Mouse (Mus musculus) hindbrain, embryonic 14.5 days (tissue): ENCODE measurements around the gene Cntnap2. TPM values are rescaled to one million over a fixed set of nuclear protein-coding genes. Genes with fewer than 3 reads are reported as not detected.

Experiments used
- ATAC-seq: fragments of 200-750 bp; cut with Nextera tagmentation; 2 replicates; pipeline ENCODE4 v1.8.0; 2017; ENCODE audit warnings: moderate number of reproducible peaks, mild to moderate bottlenecking, moderate TSS enrichment, moderate library complexity; ENCODE audit not compliant: low FRiP score
- DNase-seq: peaks from one replicate; pipeline ENCODE4 v3.0.0-alpha.2; 2015; ENCODE audit warnings: low spot score
- H3K27ac ChIP-seq: fragments of 300-500 bp; sonication (generic); 2 replicates; pipeline ENCODE4 v1.5.1; 2014; ENCODE audit warnings: mild to moderate bottlenecking, moderate library complexity
- H3K27me3 ChIP-seq: fragments of 300-500 bp; sonication (generic); 2 replicates; pipeline ENCODE4 v1.6.1; 2014; ENCODE audit warnings: mild to moderate bottlenecking, low read length, mixed read lengths; ENCODE audit not compliant: control insufficient read depth, insufficient read depth
- H3K36me3 ChIP-seq: fragments of 300-500 bp; sonication (generic); replicated peaks from 2 replicates; pipeline ENCODE4 v1.6.1; 2014; ENCODE audit not compliant: control insufficient read depth, insufficient read depth
- H3K4me1 ChIP-seq: fragments of 300-500 bp; sonication (generic); replicated peaks from 2 replicates; pipeline ENCODE4 v1.6.1; 2014; ENCODE audit warnings: antibody characterized with exemption, low read length, mixed read lengths; ENCODE audit not compliant: control insufficient read depth, insufficient read depth
- H3K4me2 ChIP-seq: fragments of 300-500 bp; sonication (generic); replicated peaks from 2 replicates; pipeline ENCODE4 v1.6.1; 2014; ENCODE audit warnings: mild to moderate bottlenecking, moderate library complexity
- H3K4me3 ChIP-seq: fragments of 300-500 bp; sonication (generic); replicated peaks from 2 replicates; pipeline ENCODE4 v1.5.1; 2014; ENCODE audit warnings: mild to moderate bottlenecking, low read length
- H3K9ac ChIP-seq: fragments of 300-500 bp; sonication (generic); 2 replicates; pipeline ENCODE4 v1.6.1; 2014
- H3K9me3 ChIP-seq: fragments of 300-500 bp; sonication (generic); 2 replicates; pipeline ENCODE4 v1.6.1; 2016; ENCODE audit warnings: low read length; ENCODE audit not compliant: control insufficient read depth
- WGBS: fragments of 180-500 bp; shearing (Covaris S2); extraction: QIAGEN DNeasy Blood & Tissue Kit; methylation state at CpG from one replicate; pipeline ENCODE4 v1.1.7; 2014; 5-methylcytosine and 5-hydroxymethylcytosine counted together
- polyA plus RNA-seq: library from polyadenylated mRNA; unstranded; fragments of >200 nt; fragmentation: Nextera tagmentation; extraction: Ambion mirVana; gene quantifications from 2 replicates; pipeline ENCODE4 v1.2.1, GENCODE M21; 2014

Cntnap2 gene
- polyA plus RNA-seq, 1 experiment from 2014 or later, result 46.6 TPM

DNA sequence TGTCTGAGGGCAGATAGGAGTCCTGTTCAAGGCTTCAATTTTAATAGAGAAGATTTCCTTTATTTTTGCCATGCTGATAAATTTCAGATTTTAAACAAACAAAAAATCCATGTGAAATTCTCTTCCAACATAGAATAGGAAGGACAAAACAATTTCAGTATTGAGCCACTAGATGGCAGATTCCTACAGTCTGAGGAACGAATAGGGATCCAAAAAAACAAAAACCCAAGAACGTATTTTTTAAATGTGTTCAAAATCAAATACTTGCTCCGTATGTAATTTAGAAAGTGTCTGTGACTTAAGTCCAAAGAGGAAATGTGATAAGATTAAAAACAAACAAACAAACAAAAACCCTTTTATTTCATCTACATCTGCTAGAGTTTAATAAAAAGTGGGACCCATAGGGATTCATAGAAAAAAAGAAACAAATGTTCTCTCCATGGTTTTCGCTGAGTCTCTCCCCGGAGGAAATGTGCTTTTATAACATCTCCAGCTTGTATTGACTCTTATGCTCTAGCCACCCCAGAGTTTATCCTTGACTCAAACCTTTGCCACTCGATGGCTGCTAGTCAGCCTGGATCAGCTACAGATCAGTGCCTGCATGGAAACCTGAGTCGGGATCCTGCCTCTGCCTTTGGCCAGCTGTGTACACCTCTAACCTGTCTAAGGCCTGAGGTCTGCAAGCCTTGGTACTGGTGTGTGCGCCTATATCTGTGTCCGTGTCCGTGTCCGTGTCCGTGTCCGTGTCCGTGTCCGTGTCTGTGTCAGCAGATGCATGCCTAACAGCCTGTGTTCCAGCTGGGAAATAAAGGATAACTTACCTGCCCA, 2255.6 kb downstream of the Cntnap2 start:
- Histone ChIP-seq H3K4me1 (peaks cover 9% of the 10 kb centered on the region), H3K27ac (no peak overlapping the region), H3K4me2 (peak overlapping the region; percentile 33), H3K9ac (no peak overlapping the region), H3K4me3 (no peak overlapping the region; the same call in 1 of the 2 replicates), H3K9me3 (no peaks in the 10 kb centered on the region), H3K27me3 (no peaks in the 10 kb centered on the region), H3K36me3 (no peaks in the 10 kb centered on the region)
- ATAC-seq (peak; percentile 49; the same call in 1 of the 2 replicates), DNase-seq (peak; percentile 82)
- WGBS, result 60% methylated on average over 15 of the region's 15 CpGs

DNA sequence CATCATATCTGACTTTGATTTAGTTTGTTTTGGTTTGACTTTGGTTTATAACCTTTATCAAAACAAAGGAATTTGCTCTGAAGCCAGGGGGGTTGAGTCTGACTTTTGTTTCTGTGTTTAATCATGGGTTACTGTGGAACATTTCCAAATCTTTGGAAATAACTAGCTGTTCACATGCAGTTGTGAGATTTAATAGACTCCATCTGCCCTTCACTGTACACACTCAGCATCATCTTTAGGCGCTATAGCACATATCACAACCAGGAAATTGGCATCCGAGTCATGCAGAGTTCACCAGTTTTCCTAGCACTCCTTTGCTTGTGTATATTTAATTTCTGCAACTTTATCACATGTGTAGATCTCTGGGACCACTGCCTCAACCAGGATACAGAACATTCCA, 2256.3 kb downstream of the Cntnap2 start:
- DNase-seq (no peak), ATAC-seq (no peak)
- no peaks in the 10 kb centered on the region for H3K27me3 ChIP-seq
- H3K27ac ChIP-seq, result no peak overlapping the region
- no peak overlapping the region for H3K9ac ChIP-seq
- H3K4me2 ChIP-seq, result no peak overlapping the region
- H3K36me3 ChIP-seq, result no peaks in the 10 kb centered on the region
- H3K4me1 ChIP-seq, result peaks cover 11% of the 10 kb centered on the region
- H3K4me3 ChIP-seq, result no peak overlapping the region
- 91% methylated on average over 2 of the region's 2 CpGs for WGBS
- no peaks in the 10 kb centered on the region for H3K9me3 ChIP-seq

DNA sequence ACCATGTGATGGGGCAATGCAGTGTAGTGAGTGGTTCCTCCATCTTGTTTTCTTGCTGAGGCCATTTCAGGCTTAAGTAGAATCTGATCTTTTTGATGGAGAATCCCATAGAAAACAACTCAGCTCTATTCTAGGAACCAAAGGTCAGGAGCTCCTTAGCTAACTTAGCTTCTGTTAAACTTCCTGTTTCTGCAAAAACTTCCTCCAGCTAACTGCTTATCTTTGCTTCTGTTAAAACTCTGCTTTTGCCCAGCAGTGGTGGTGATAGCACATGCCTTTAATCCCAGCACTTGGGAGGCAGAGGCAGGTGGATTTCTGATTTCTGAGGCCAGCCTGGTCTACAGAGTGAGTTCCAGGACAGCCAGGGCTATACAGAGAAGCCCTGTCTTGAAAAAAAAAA, 2258.1 kb downstream of the Cntnap2 start:
- Histone ChIP-seq H3K9ac (no peak overlapping the region), H3K27ac (no peak overlapping the region), H3K4me2 (no peak overlapping the region), H3K4me3 (no peak overlapping the region), H3K27me3 (no peaks in the 10 kb centered on the region), H3K36me3 (no peaks in the 10 kb centered on the region), H3K9me3 (no peaks in the 10 kb centered on the region), H3K4me1 (peaks cover 11% of the 10 kb centered on the region)
- no peak for ATAC-seq
- DNase-seq, result no peak

DNA sequence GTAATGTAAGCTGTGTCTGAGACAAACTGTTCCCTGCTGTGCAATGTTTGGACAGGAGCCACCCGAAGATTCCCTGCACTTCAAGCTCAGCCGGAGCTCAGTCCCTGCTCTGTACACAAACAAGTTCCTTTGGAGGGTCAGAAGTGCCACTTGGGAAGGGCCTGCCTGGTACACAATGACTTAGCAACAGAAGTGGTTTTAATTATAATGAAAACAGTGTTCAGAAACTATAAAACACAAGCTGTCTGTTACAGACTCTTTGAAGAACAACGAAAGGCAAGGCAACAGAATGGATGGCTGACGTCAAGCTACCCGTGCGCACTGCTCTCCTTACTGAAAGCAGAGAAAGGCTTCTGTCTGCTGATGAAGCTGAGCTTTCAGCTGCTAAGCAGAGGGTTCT, 2259.5 kb downstream of the Cntnap2 start:
- H3K9ac ChIP-seq, result 0 out of 2 replicates have a peak overlapping the region, but pooled peaks have one; percentile 9

DNA sequence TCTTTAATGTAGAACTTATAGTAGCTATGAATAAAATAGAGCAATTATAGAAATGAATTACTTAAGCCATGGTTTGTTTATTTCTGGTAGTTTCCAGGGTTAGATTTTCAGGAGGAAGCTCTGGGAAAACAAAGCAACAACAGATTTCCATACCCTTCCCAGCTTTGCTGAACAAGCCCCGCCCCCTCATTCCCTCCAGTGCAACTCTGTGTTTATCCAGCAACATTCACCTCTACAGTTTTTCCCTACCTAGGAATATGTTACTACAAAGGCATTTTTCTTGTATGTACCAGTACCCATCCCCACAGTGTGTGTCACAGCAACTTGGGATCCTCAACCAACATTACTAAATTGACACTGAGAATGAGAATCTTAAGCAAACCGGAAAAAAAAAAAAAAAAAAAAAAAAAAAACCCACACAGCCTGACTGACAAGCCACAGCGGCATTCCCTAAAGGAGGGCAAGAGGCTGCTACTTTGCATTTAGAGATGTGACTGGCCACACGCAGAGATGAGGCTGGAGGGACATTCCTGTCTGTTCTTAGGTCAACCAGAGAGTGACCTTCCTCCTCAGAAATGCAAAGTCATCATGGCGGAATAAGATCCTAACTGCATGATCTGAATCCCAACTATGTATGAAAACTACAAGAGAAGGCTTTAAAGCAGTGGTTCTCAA, 2260.3 kb downstream of the Cntnap2 start:
- Histone ChIP-seq H3K9me3 (no peaks in the 10 kb centered on the region), H3K4me1 (peaks cover 11% of the 10 kb centered on the region), H3K4me2 (peak overlapping the region; percentile 34), H3K27me3 (no peaks in the 10 kb centered on the region), H3K36me3 (no peaks in the 10 kb centered on the region), H3K4me3 (no peak overlapping the region), H3K9ac (peak overlapping the region; percentile 9; the same call in 1 of the 2 replicates), H3K27ac (peak overlapping the region; percentile 48)
- peak; percentile 53 for DNase-seq
- WGBS, result 7% methylated on average over 5 of the region's 5 CpGs
- ATAC-seq, result peak; percentile 46; the same call in 1 of the 2 replicates

More for the DNA sequence above, 2259.5 kb downstream of the Cntnap2 start:
- Histone ChIP-seq H3K36me3 (no peaks in the 10 kb centered on the region), H3K9me3 (no peaks in the 10 kb centered on the region), H3K4me1 (peaks cover 11% of the 10 kb centered on the region), H3K4me2 (peak overlapping the region; percentile 34), H3K4me3 (no peak overlapping the region; the same call in 1 of the 2 replicates), H3K27me3 (no peaks in the 10 kb centered on the region), H3K27ac (peak overlapping the region; percentile 48)
- peak; percentile 63 for DNase-seq
- 4% methylated on average over 6 of the region's 6 CpGs for WGBS
- peak; percentile 77 for ATAC-seq

DNA sequence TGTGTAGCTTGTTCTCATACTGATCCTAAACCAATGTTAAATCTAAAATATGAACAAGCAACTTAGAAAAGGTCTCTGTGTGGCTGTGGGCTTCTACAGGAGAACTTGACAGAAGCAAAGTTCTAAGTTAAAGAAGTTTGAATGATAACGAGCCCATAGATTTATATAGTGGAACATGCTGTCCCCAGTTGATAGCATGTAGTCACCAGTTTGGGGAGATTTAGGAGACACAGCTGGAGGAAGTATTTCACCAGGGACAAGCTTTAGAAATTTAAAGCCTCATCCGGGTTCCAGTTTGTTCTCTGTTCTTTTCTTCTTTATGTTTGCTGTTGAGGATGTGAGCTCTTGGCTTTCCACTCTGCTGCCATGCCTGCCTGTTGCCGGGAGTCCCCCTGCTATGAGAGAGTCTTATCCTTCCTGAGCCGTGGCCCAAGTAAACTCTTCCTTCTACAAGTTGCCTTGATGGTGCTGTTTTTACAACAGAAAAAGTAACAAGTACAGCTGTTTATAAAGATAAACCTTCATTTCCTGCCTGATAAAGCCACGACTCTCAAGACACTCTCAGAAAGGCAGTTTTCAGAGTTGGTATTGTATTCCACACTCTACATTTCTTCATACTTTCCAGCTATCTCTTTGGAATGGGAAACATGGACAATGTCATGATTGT, 2264.1 kb downstream of the Cntnap2 start:
- H3K27me3 ChIP-seq, result no peaks in the 10 kb centered on the region
- no peaks in the 10 kb centered on the region for H3K9me3 ChIP-seq
- no peak for ATAC-seq
- no peak for DNase-seq
- WGBS, result 79% methylated on average over 5 of the region's 5 CpGs
- no peak overlapping the region for H3K4me3 ChIP-seq
- H3K27ac ChIP-seq, result no peak overlapping the region
- H3K36me3 ChIP-seq, result no peaks in the 10 kb centered on the region
- H3K4me1 ChIP-seq, result peaks cover 11% of the 10 kb centered on the region
- no peak overlapping the region for H3K4me2 ChIP-seq
- H3K9ac ChIP-seq, result no peak overlapping the region

DNA sequence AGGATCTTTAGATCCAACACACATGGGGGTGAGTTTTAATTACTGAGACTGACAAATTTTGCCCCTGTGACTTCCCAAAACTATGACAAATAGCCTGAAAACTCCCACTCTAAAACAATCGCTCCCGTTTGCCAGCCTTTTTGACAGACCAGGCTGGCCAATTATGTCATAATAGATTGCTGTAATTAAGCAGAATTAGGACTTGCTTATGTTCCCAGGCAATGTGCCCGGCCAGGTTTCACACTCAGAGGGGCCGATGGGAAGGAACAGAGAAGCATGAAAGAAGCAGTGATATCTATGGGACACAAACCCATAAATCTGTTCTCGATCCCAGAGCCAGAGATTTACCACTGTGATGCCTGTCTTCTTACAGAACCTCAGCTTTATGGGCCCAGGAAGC, 2264.7 kb downstream of the Cntnap2 start:
- no peaks in the 10 kb centered on the region for H3K27me3 ChIP-seq
- DNase-seq, result peak; percentile 48
- H3K9ac ChIP-seq, result no peak overlapping the region
- no peak for ATAC-seq
- 60% methylated on average over 5 of the region's 5 CpGs for WGBS
- H3K36me3 ChIP-seq, result no peaks in the 10 kb centered on the region
- H3K9me3 ChIP-seq, result no peaks in the 10 kb centered on the region
- H3K4me1 ChIP-seq, result peaks cover 10% of the 10 kb centered on the region
- no peak overlapping the region for H3K4me2 ChIP-seq
- H3K27ac ChIP-seq, result no peak overlapping the region
- no peak overlapping the region for H3K4me3 ChIP-seq

DNA sequence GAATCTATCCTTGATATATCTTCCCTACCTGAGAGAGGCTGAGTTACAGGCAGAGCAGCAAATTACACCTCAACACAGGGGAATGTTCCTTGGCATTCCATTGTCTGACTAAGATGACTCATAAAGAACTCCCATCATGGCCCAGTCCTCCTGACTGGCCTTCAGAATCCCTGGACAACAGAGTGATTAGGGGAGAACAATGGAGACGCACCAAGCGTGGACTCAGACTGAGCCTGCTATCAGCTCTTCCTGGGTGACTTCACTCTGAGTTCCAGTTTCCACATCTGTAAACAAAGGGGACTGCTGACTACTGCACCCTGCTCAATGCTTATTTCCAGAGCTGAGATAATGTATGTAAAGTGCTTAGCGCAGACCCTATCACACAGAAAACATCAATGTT, 2269.1 kb downstream of the Cntnap2 start:
- H3K27me3 ChIP-seq, result no peaks in the 10 kb centered on the region
- no peak for DNase-seq
- H3K4me3 ChIP-seq, result no peak overlapping the region
- H3K27ac ChIP-seq, result no peak overlapping the region
- H3K9me3 ChIP-seq, result no peaks in the 10 kb centered on the region
- H3K9ac ChIP-seq, result no peak overlapping the region
- H3K36me3 ChIP-seq, result no peaks in the 10 kb centered on the region
- H3K4me2 ChIP-seq, result no peak overlapping the region
- no peak for ATAC-seq
- 82% methylated on average over 3 of the region's 3 CpGs for WGBS
- no peaks in the 10 kb centered on the region for H3K4me1 ChIP-seq

DNA sequence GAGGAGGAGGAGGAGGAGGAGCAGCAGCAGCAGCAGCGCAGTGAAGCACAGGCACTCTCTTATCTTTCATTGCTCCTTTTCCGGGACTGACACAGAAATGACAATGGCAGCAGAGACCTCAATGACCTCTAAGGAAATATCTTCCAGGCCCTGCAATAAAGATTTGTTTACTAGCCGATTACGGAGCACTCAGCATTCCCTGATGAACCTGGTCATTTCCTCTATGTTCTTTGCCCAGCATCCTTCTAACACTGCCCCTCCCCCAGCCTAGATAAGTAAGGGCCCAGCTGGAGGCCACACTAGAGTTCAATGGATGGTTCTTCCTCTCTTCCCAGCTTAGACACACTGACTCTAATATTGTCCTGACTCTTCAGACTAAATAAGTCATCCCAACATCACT, 2270.1 kb downstream of the Cntnap2 start:
- H3K4me2 ChIP-seq, result no peak overlapping the region
- no peaks in the 10 kb centered on the region for H3K9me3 ChIP-seq
- DNase-seq (no peak), ATAC-seq (no peak)
- H3K4me1 ChIP-seq, result no peaks in the 10 kb centered on the region
- H3K27me3 ChIP-seq, result no peaks in the 10 kb centered on the region
- H3K27ac ChIP-seq, result no peak overlapping the region
- no peak overlapping the region for H3K4me3 ChIP-seq
- no peak overlapping the region for H3K9ac ChIP-seq
- WGBS, result 67% methylated on average over 4 of the region's 4 CpGs
- no peaks in the 10 kb centered on the region for H3K36me3 ChIP-seq
